Mouse (Mus musculus): ENCODE results near the gene Klc4.

DNA sequence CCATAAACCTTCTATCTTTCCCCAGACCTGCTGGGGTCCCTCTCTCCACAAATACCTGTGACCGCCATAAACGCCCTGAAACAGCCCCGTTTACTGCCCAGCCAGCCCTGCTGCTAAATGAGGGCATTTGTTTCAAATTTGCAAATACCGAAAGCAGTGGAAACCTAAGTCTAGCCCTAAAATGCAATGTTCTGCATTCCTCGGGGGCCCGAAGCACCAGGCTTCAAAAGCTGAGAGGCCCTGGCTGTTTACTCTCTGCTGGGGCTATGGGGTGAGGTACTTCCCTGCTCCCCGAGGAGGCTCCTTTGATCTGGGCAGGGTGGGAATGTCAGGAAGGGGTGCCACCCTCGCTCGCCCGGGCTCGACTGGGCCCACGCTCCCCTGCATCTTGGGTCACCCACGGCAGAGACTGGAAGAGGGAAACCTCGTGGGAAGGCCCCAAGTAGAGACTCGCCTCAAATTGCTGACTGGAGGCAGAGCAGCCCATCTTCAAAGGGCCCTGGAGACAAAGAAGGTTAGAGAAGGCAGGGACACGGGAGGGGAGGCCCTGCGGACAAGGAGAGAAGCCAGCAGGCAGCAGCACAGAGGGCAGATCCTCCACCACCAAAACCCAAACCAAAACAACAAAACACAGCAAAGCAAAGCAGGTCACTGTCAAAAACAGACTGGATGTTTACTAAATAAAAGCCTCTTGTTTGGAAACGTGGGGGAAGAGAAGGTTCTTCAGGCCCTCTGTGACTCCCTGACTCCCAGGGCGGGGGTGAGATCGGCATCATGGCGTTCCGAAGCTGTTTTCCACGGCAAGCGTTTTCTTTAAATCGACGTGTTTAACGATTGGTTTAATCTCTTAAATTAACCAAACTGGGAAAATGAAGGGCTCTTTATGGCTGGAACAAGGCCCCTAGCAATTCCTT, 26.8 kb downstream of the Klc4 start:
- TF ChIP-seq POLR2A (IDR thresholded peaks at IDR 0.05; ENCODE audit: control insufficient read depth, low read depth, low read length) (no peak), CTCF (IDR thresholded peaks at IDR 0.05; ENCODE audit: control insufficient read depth, insufficient read depth, insufficient replicate concordance, low read depth, low read length) (no peak)
